Mouse (Mus musculus) midbrain, embryonic 16.5 days (tissue): Measurements from ENCODE around the gene Exoc5. TPM values are rescaled to one million over a fixed set of nuclear protein-coding genes. Genes with fewer than 3 reads are reported as not detected.

Experiments
- ATAC-seq: fragments of 200-750 bp; cut with Nextera tagmentation; 2 replicates; pipeline ENCODE4 v1.8.0; 2017; ENCODE audit warnings: moderate TSS enrichment
- H3K27ac ChIP-seq: fragments of 300-500 bp; sonication (generic); 2 replicates; pipeline ENCODE4 v1.5.1; 2014; ENCODE audit warnings: mild to moderate bottlenecking, low read length, mixed read lengths
- H3K27me3 ChIP-seq: fragments of 300-500 bp; sonication (generic); 2 replicates; pipeline ENCODE4 v1.6.1; 2014; ENCODE audit warnings: low read depth, low read length, mixed read lengths; ENCODE audit not compliant: control insufficient read depth, insufficient read depth
- H3K36me3 ChIP-seq: fragments of 300-500 bp; sonication (generic); 2 replicates; pipeline ENCODE4 v1.6.1; 2014; ENCODE audit warnings: mild to moderate bottlenecking, low read length, moderate library complexity, mixed read lengths; ENCODE audit not compliant: control insufficient read depth, insufficient read depth
- H3K4me1 ChIP-seq: fragments of 300-500 bp; sonication (generic); 2 replicates; pipeline ENCODE4 v1.6.1; 2014; ENCODE audit warnings: mild to moderate bottlenecking, low read length, mixed read lengths; ENCODE audit not compliant: control insufficient read depth, insufficient read depth
- H3K4me2 ChIP-seq: fragments of 300-500 bp; sonication (generic); 2 replicates; pipeline ENCODE4 v1.6.1; 2014; ENCODE audit warnings: mild to moderate bottlenecking, low read length, mixed read lengths
- H3K4me3 ChIP-seq: fragments of 300-500 bp; sonication (generic); 2 replicates; pipeline ENCODE4 v1.5.1; 2014; ENCODE audit warnings: low read depth, mild to moderate bottlenecking, low read length, moderate library complexity, mixed read lengths
- H3K9ac ChIP-seq: fragments of 300-500 bp; sonication (generic); 2 replicates; pipeline ENCODE4 v1.6.1; 2014; ENCODE audit warnings: low read depth, low read length, mixed read lengths
- H3K9me3 ChIP-seq: fragments of 300-500 bp; sonication (generic); replicated peaks from 2 replicates; pipeline ENCODE4 v1.6.1; 2014; ENCODE audit warnings: mild to moderate bottlenecking, low read length, mixed read lengths; ENCODE audit not compliant: control insufficient read depth, poor library complexity, severe bottlenecking
- WGBS: fragments of 180-500 bp; shearing (Covaris S2); extraction: QIAGEN DNeasy Blood & Tissue Kit; methylation state at CpG from one replicate; pipeline ENCODE4 v1.1.7; 2014; 5-methylcytosine and 5-hydroxymethylcytosine counted together
- polyA plus RNA-seq: library from polyadenylated mRNA; unstranded; fragments of >200 nt; fragmentation: Nextera tagmentation; extraction: Ambion mirVana; gene quantifications from 2 replicates; pipeline ENCODE4 v1.2.1, GENCODE M21; 2015

The Exoc5 gene
- polyA plus RNA-seq, 1 experiment from 2014 or later = 66.8 TPM

- no peak overlapping the region for H3K27ac ChIP-seq
- WGBS = 93% methylated on average over 7 of the region's 7 CpGs
- no peaks in the 10 kb centered on the region for H3K4me1 ChIP-seq
- H3K4me2 ChIP-seq = no peak overlapping the region
- H3K27me3 ChIP-seq = no peaks in the 10 kb centered on the region
- no peak overlapping the region for H3K4me3 ChIP-seq
- no peaks in the 10 kb centered on the region for H3K9me3 ChIP-seq
- ATAC-seq = no peak
- H3K9ac ChIP-seq = no peak overlapping the region
- peaks cover 3% of the 10 kb centered on the region; the same call in 1 of the 2 replicates for H3K36me3 ChIP-seq
These were observed 7.4 kb upstream of the Exoc5 start for GRCm38 (mm10) chr14:49073896-49074295.

DNA sequence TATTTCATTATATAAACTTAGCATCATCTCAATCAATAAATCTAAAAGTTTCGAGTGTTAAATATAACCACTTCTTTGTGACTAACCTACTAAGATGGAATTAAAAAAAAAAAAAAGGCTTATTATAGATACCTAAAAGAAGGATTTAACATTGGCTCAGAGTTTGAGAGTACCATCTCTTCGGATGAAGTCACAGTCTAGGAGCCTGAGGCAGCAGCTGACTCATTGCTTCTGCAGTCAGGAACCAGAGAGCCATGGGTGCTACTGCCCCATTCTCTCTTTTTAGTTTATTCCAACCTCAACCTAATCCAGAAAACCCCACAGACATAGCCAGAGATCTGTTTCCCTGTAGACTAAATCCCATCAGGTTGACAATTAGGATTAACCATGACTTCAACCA is 6.4 kb upstream of the Exoc5 start:
- ATAC-seq = no peak
- WGBS = 97% methylated on average over 2 of the region's 2 CpGs
- no peak overlapping the region for H3K9ac ChIP-seq

DNA sequence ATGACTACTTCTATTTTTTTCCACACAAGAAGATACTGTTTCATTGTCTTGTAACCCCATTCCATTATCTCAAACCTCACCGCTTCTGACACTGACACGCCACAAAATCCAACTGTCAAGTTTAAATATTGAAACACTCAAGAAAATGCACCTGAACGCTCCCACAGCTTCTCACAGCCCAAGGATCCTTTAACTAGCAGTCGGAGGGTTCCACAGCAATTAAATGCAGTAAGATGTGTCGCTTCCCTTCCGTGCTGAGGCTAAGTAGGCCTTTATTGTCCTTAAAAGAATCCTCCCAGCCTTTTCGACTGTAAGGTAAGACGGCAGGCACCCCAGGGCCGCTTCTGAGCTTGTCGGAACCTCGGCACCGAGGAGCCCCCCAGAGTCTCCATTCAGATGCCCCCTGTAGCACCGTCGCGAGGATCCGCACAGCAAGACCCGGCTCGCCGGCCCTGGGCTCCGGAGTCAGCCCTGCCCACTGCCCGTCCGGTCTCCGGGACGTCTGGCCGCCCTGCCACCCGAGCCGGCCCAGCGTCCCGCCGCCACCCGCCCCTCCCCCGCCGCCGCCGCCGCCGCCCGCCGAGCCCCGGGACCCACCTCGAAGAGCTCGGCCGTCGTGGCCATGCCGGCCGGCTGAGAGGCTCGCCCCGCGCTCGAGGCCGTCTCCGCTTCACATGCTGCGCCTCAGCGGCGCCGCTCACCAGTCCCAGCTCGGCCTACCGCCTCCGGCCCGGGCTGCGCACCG is 752 bp downstream of the Exoc5 start, which contains the start of gene Ap5m1:
Ap5m1 (plus strand) TSS at position 569 of the 745 bp plus-strand sequence.
- H3K4me3 ChIP-seq = peak within 1 kb of the TSS; percentile 96
- peak within 1 kb of the TSS; percentile 81 for H3K4me2 ChIP-seq
- H3K27ac ChIP-seq = peak within 1 kb of the TSS; percentile 95
- peak; percentile 73 for ATAC-seq
- under 1% methylated on average over 57 of the region's 62 CpGs for WGBS
- H3K9ac ChIP-seq = peak within 1 kb of the TSS; percentile 98
- H3K4me1 ChIP-seq = peaks cover 24% of the 10 kb centered on the region
- H3K9me3 ChIP-seq = no peaks in the 10 kb centered on the region
- H3K36me3 ChIP-seq = no peaks in the 10 kb centered on the region
- no peaks in the 10 kb centered on the region for H3K27me3 ChIP-seq

More for the DNA sequence above, 6.4 kb upstream of the Exoc5 start:
- H3K4me3 ChIP-seq = no peak overlapping the region
- peaks cover 3% of the 10 kb centered on the region for H3K4me1 ChIP-seq
- no peak overlapping the region for H3K4me2 ChIP-seq
- no peaks in the 10 kb centered on the region for H3K27me3 ChIP-seq
- H3K9me3 ChIP-seq = no peaks in the 10 kb centered on the region
- peaks cover 3% of the 10 kb centered on the region; the same call in 1 of the 2 replicates for H3K36me3 ChIP-seq
- H3K27ac ChIP-seq = no peak overlapping the region

DNA sequence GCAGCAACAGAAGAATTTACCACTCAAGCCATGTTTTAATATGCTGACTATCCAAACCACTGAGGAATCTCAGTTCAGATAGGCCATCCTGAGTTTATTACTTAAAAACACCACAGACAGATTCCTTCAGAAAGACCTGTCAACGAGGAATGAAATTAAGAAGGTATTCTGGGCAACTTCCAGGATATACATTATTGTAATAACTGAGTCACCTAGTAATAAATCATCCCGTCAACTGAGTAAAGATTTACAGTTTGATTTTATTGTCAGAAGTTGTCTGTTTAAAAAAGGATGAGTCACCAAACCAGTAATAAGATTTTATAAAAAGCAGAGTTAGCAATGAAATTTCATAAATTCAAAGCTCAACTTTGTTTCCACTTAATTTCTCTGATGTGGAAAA is 2.6 kb downstream of the Exoc5 start:
- no peak for ATAC-seq
- no peak overlapping the region for H3K9ac ChIP-seq
- no peaks in the 10 kb centered on the region for H3K27me3 ChIP-seq
- H3K9me3 ChIP-seq = no peaks in the 10 kb centered on the region
- no peak overlapping the region for H3K4me3 ChIP-seq
- H3K4me2 ChIP-seq = no peak overlapping the region
- no peak overlapping the region for H3K27ac ChIP-seq
- WGBS = 80% methylated on average over 2 of the region's 2 CpGs
- H3K4me1 ChIP-seq = peaks cover 24% of the 10 kb centered on the region
- no peaks in the 10 kb centered on the region for H3K36me3 ChIP-seq

DNA sequence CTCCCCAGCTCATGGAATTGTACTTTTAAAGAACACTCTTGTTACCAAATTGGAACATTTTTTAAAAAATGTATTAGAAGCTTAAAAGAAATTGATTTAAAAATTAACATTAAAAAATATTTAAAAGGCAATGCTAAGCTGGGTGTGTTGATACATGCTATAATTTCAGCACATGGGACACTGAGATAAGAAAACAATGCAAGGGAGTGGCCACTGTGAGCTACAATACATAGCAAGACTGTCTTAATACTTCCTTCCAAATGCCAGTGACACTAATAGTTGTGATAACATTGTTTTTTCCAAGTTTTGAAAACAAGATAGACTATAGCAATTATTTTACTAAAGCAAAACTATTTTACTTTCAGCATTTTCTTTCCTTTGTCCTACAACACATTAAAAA is 17.0 kb downstream of the Exoc5 start:
- Histone ChIP-seq H3K4me2 (no peak overlapping the region), H3K9ac (no peak overlapping the region), H3K27ac (no peak overlapping the region), H3K9me3 (no peaks in the 10 kb centered on the region), H3K4me1 (no peaks in the 10 kb centered on the region), H3K36me3 (0 out of 2 replicates have a peak, but pooled peaks cover 5% of the 10 kb centered on the region), H3K4me3 (no peak overlapping the region), H3K27me3 (no peaks in the 10 kb centered on the region)
- ATAC-seq = no peak

DNA sequence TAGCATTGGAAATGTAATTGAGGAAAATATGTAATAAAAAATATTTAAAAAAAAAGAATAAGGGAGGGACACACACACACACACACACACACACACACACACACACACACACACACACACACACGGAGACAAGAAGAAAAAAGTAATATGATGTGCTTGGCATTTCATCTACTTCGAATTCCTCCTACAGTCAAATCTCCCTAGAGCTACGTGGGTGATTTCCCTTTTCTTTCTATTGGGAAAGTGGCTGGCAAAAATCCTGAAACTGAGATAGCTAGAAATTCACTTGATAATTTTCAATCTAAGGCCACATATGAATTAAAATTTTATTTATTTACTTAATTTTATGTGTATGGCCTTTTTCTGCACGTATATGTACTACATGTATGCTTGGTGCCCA is 20.8 kb downstream of the Exoc5 start:
- Histone ChIP-seq H3K9ac (no peak overlapping the region), H3K9me3 (no peaks in the 10 kb centered on the region), H3K4me2 (no peak overlapping the region), H3K27me3 (no peaks in the 10 kb centered on the region), H3K27ac (no peak overlapping the region), H3K4me3 (no peak overlapping the region), H3K4me1 (no peaks in the 10 kb centered on the region), H3K36me3 (0 out of 2 replicates have a peak, but pooled peaks cover 2% of the 10 kb centered on the region)
- WGBS = 96% methylated on average over 3 of the region's 4 CpGs
- no peak for ATAC-seq

- ATAC-seq = no peak
- Histone ChIP-seq H3K36me3 (peaks cover 15% of the 10 kb centered on the region), H3K9me3 (no peaks in the 10 kb centered on the region), H3K4me3 (no peak overlapping the region), H3K27ac (no peak overlapping the region), H3K27me3 (no peaks in the 10 kb centered on the region), H3K4me1 (no peaks in the 10 kb centered on the region), H3K9ac (no peak overlapping the region), H3K4me2 (no peak overlapping the region)
- 93% methylated on average over 5 of the region's 5 CpGs for WGBS
These were observed 37.5 kb downstream of the Exoc5 start for GRCm38 (mm10) chr14:49028991-49029390.

GRCm38 (mm10) chr14:49027779-49028368 is 38.6 kb downstream of the Exoc5 start:
- no peaks in the 10 kb centered on the region for H3K9me3 ChIP-seq
- no peak overlapping the region for H3K4me3 ChIP-seq
- H3K4me2 ChIP-seq = no peak overlapping the region
- peaks cover 11% of the 10 kb centered on the region for H3K36me3 ChIP-seq
- 67% methylated on average over 3 of the region's 3 CpGs for WGBS
- H3K27me3 ChIP-seq = no peaks in the 10 kb centered on the region
- no peaks in the 10 kb centered on the region for H3K4me1 ChIP-seq
- no peak overlapping the region for H3K9ac ChIP-seq
- no peak for ATAC-seq
- no peak overlapping the region for H3K27ac ChIP-seq

- no peak for ATAC-seq
- H3K27me3 ChIP-seq = no peaks in the 10 kb centered on the region
- WGBS = 89% methylated on average over 6 of the region's 6 CpGs
These were observed 39.2 kb downstream of the Exoc5 start for GRCm38 (mm10) chr14:49027040-49027778.

More at GRCm38 (mm10) chr14:49027040-49027778, 39.2 kb downstream of the Exoc5 start:
- Histone ChIP-seq H3K27ac (no peak overlapping the region), H3K9ac (no peak overlapping the region), H3K4me3 (no peak overlapping the region), H3K36me3 (peaks cover 9% of the 10 kb centered on the region), H3K9me3 (no peaks in the 10 kb centered on the region), H3K4me1 (no peaks in the 10 kb centered on the region), H3K4me2 (no peak overlapping the region)
